Mouse (Mus musculus) cerebellum, adult 2 months (tissue): Measurements from ENCODE around the gene Pnma1.

Experiments used
- CTCF ChIP-seq: fragments of 200-500 bp; IDR thresholded peaks from 2 replicates; pipeline ENCODE4 v1.5.1; 2011; ENCODE audit warnings: low read depth, mild to moderate bottlenecking, control low read depth, low read length, moderate library complexity, borderline replicate concordance; ENCODE audit not compliant: insufficient read depth
- POLR2A ChIP-seq: fragments of 200-500 bp; IDR thresholded peaks from 2 replicates; pipeline ENCODE4 v1.6.1; 2011; ENCODE audit warnings: low read length, control low read depth, borderline replicate concordance; ENCODE audit not compliant: insufficient read depth

DNA sequence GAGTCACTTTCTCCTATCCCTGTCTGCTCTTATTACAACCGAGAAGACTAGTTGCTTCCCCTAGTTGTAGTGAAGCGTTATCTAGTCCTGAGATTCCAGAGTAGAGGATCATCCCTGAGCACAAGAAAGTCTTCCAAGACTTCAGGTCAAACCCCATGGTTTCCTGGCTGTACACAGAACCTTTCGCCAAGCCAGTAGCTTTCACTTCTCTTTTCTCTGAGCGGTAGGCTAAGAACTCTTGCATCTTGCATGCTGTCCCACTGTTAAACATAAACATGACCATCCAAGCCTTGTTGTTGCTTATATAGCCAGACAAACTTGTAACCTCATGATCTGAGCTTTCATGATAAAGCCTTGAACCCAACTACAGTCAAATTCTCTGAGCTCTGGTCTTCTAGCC lies 37.5 kb downstream of the Pnma1 start:
- TF ChIP-seq CTCF, result no peak
- no peak for TF ChIP-seq POLR2A
